Mouse (Mus musculus) cerebellum, adult 9-11 months (tissue): ENCODE results near the gene Akap6.

ENCODE experiments used
- DNase-seq: peaks from one replicate; pipeline ENCODE4 v3.0.0; 2022

Gene Akap6

GRCm38 (mm10) chr12:53057606-53058005, 358.4 kb downstream of the Akap6 start:
- no peak for DNase-seq

- DNase-seq, result no peak
Observed at GRCm38 (mm10) chr12:53060903-53061302, 361.7 kb downstream of the Akap6 start.

- no peak for DNase-seq
Observed at GRCm38 (mm10) chr12:53061466-53062124, 362.4 kb downstream of the Akap6 start.

- DNase-seq, result no peak
Observed at GRCm38 (mm10) chr12:53063003-53063402, 363.8 kb downstream of the Akap6 start.

DNA sequence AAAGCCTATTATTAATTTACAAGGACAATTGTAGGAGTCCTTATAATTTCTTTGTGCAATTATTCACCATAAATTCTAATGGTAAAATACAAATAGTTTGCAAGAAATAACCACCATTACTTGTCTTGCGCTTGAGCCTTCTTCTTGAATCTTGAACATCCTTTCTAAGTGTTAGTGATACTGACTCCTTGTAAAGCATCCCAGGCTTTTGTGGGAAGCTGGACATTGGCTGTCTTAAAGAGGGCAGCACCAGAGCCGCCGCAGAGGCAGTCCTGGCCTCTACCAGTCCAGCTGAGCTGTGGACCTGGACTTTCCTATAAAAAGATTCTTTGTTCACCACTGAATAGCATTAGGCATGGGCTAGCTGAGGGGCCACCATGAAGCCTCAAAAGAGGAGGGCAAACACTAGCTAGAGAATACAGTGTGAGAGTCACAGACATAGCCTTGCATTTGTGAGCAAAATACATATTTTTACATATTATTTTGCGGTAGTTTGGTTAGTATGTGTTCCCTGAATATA, 365.1 kb downstream of the Akap6 start:
- no peak for DNase-seq

GRCm38 (mm10) chr12:53065031-53065785, 366.0 kb downstream of the Akap6 start:
- no peak for DNase-seq

DNA sequence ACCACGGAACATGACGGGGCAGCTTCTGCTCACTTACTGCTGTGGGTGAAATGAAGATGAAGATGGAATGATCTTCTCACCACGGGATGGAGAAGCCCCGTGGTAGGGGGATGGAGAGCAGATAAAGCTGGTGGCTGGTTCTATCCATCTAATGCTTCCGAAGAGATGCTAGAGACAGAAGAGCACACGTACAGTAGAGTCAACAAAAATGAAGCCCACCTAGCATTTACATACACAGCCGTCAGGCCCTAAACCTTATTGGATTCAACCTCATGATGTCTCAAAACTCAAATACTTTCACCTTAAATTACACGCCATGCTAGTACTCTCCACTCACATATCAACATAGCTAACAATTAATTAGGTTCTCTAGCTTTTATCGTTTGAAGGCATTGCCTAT, 367.1 kb downstream of the Akap6 start:
- DNase-seq, result no peak

DNA sequence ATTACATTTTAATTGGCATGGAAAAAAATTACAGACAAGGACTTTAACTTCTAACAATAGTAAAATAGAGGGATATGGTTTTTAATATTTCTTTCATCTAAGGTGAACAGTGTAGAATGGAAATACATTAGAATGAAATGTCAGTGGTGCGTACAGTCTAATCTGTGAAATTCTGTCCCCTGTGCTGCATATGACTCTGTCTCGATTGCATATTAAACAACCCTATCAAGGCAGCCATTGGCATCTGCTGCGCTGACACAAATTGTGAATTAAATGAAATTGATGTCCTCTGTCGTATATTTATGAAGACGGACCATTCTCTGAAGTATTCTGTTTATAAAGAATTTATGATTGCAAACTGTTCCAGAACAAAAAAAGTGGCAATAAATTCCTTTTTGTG, 371.7 kb downstream of the Akap6 start:
- no peak for DNase-seq

DNA sequence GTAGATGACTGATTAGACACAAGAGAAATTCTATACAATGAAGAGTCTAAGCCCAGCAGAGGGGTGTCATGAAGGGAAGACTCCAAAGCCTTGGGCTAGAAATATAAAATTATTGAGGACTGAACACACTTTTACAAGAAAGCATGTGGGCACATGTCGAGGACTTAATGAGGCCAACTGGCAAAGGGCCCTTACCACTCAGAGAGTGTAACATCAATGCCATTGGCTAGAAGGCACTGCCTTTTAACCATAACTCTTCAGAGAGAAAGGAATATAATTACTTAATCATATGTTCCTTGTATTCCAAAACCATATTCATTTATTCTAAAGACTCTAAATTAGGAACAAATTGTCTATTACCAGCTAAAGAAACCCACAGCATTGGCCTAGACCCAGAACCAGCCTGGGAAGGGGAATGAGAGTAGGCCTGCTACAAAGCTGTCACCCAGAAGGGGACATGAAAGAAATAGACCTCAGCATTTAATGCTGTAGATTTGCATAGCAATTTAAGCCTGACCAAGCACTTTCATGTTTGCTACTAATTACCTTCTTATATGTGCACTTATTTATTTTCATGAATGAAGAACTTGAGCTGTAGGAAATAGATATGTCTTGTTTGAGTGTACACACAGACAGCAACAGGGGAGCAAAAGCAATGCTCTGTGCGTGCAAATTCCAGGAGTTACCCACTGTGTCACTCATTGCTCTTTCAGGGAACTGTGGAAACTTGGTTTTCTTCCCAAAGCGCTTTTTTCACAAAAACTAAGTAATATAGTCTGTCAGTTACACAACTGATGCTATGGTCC, 377.6 kb downstream of the Akap6 start:
- DNase-seq, result no peak

GRCm38 (mm10) chr12:53085789-53086188, 386.6 kb downstream of the Akap6 start:
- DNase-seq, result no peak

DNA sequence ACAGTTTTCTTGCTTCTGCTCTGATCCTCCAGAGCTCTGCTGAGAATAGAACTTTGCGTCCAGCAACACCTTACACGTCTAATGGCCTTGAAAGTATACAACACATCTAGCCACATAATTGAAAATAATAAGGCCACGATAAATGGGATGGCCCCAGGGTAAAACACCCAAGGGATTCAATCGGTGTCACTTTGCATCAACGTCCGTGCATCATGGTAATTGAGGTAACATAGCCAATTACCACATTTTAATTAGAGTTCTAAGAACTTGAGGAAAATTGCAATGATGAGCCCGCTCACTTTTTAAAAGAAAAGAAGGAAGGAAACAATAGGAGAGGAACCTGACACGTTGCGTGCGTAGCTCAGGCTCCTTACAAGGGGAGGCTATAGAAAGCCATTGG, 413.1 kb downstream of the Akap6 start:
- DNase-seq, result no peak

- no peak for DNase-seq
Observed at GRCm38 (mm10) chr12:53119352-53119751, 420.2 kb downstream of the Akap6 start.

DNA sequence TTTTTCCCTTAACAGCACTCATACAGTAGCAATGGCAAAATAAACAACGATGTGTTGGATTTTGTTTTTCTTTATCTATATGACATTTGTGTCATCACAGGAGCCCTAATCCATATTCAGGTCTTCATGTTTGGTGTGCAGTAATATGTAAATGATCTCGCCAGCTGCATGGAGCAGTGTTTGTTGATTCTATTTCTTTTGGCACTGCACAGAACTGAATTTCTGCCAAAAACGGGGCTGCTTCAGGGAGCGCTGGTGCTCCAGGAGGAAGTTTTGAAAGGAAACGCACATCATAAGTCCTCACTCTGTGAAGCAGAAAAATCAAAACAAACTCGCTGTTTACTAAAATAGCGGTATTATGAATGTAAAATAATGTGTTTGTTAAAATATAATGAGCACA, 424.9 kb downstream of the Akap6 start:
- no peak for DNase-seq

GRCm38 (mm10) chr12:53124696-53125095, 425.5 kb downstream of the Akap6 start:
- DNase-seq, result no peak

GRCm38 (mm10) chr12:53125286-53125685, 426.1 kb downstream of the Akap6 start:
- no peak for DNase-seq

GRCm38 (mm10) chr12:53134196-53134595, 435.0 kb downstream of the Akap6 start:
- DNase-seq, result no peak

GRCm38 (mm10) chr12:53137331-53137730, 438.1 kb downstream of the Akap6 start:
- no peak for DNase-seq

DNA sequence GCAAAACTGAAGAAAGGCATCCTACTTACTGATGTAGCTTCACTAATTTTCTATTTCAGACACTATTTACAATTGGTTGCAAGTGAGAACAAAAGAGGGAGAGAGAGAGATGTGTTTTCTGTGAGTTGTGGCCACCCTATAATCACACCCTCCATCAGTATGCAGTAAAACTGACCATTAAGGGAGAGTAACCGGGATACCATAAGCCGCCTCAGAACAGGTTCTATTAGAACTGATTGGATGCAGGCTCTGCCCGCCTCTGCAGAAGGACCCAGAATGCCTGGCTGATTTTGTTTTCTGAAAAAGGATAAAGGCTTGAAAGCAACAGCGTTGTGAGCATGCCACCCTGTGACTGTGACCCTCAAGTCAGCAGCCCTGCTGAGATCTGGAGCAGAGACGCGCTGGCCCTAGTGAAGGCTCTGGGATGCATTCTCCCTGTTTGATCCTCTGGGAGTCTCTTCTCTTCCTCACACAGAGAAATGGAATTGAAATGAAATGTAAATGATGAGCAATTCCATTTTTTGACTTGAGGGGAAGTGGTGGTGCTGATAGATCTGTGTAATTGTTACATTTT, 445.0 kb downstream of the Akap6 start:
- no peak for DNase-seq

DNA sequence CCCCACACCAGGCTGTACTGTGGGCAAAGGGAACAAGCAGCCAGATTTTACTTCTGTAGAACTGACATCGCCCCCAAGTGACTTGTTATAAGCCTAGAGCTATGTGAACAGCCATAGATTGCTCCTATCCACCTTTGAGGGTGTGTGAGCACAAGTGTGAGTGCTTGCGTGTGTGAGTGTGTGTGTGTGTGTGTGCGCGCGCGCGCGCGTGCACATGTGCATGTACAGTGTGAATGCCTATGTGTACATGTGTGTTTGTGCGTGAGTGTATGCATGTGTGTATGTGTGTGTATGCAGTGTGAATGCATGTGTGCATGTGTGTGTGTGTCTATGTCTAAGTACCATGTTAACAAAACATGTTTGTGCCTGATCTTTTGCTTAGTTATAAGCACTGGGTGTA, 445.6 kb downstream of the Akap6 start:
- DNase-seq, result no peak

DNA sequence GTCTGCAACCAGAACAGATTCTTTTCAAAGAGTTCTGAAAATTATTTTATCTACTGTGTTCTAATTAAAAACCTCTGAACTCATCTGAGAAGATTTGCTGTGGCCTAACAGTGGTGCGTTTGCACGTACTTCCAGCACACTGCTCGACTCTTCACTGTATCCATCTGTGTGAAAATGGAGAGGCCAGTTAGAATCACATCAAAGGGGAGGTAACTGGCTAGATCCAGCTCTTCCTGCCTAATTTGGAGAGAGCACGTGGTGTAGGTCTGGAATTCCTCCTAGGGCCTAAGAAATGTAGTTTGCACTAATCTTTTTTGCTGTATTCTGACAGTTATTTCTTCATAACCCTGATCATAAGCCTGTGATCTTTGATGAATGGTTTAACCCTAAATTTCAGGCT, 446.3 kb downstream of the Akap6 start:
- no peak for DNase-seq

DNA sequence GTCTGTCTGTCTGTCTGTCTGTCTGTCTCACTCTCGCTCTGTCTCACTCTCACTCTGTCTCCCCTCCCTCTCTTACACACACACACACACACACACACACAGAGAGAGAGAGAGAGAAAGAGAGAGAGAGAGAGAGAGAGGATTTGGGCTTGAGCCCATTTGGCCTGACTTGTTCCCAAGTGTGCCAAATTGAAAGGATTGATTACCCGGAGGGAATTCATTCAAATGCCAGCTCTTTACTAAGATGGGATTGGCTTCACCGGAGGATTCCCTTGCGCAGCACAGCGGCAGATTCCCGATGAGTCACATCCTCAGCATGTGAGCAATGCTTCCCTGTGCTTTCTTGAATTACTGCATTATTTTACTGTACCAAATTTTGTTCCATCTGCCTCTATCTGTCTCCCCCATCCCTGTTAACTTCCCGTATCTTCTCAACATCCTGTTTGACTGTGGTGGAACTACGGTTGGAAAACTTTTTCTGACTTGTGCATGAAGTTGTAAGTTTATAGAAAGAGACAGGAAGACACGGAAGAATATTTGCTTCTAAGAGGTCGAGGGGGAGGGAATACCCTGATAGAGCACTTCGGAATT, 447.4 kb downstream of the Akap6 start:
- peak; percentile 22 for DNase-seq

DNA sequence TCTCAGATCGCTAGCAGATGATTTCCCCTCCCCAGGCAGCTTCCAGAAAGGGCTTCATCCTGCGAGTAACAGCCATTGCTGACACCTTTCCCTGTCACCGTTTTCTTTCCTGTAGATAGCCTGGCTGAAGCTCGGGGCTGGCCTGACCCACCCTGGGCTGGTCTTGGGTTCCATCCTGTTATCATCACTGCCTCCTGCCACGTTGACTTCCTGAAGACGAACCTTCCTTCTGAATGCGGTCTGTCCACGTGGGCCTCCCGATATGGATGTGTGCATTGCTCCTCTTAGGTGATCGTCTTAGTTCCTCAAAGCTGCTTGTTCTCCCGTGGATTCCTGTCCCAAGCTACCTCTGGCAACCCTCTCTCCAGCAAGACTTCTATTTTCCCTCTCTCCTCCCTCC, 448.5 kb downstream of the Akap6 start:
- no peak for DNase-seq
